ENCODE assay signal across 28 mouse cellular contexts in the genomic region with DNA sequence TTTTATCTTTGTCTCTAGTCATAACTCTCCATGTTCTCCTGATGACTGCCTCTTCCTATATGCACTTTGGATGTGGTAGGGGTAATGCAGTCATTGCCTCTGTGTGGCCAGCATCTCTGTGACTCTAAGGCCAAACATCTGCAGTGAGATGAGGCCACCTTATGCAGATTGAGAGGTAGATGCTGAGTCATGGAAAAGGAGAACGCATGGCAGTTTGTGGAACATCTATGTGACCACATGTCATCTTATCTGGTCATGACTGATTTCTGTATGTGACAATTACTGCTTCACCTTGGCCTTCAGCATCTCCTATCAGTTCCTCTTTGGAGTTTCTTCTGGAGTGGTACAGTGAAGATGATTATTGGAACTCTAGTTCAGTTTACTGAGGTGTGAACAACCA.
"Had no signal": no experiment of that assay in that cellular context is flagged by ENCODE, and none has a peak within 500 bp of the region (broad histone marks: within the 10 kb centered on the region; RNA-seq: fewer than 3 reads in every experiment).

No protein-coding gene starts in this region.

- H3K9me3 ChIP-seq: limb, embryonic 10.5 days; limb, embryonic 12.5 days; limb, embryonic 13.5 days; limb, embryonic 15.5 days; liver, embryonic 12.5 days; liver, embryonic 13.5 days; liver, embryonic 15.5 days; lung, embryonic 15.5 days; midbrain, embryonic 10.5 days; midbrain, embryonic 12.5 days; midbrain, embryonic 13.5 days; midbrain, embryonic 15.5 days; neural tube, embryonic 12.5 days had no signal

- H3K4me2 ChIP-seq: limb, embryonic 12.5 days; limb, embryonic 13.5 days; limb, embryonic 15.5 days; liver, embryonic 11.5 days; liver, embryonic 12.5 days; liver, embryonic 13.5 days; liver, embryonic 15.5 days; lung, embryonic 14.5 days; lung, embryonic 15.5 days; midbrain, embryonic 12.5 days; midbrain, embryonic 13.5 days; midbrain, embryonic 15.5 days; neural tube, embryonic 12.5 days had no signal

- DNase-seq: left cerebral cortex, postnatal 4 days; liver; liver, embryonic 13.5 days; liver, postnatal 0 days; lung, adult 2 months; lung, embryonic 14.5 days; lung, postnatal 10 days; lung, postnatal 14 days; lung, postnatal 4 days; midbrain, embryonic 14.5 days had no signal

- H3K4me3 ChIP-seq: limb, embryonic 10.5 days; limb, embryonic 12.5 days; limb, embryonic 13.5 days; limb, embryonic 15.5 days; liver, embryonic 12.5 days; liver, embryonic 13.5 days; liver, embryonic 15.5 days; lung, embryonic 15.5 days; megakaryocyte, embryonic 14.5 days; midbrain, embryonic 10.5 days; midbrain, embryonic 12.5 days; midbrain, embryonic 13.5 days; midbrain, embryonic 15.5 days; myocyte; neural tube, embryonic 12.5 days had no signal

- H3K27ac ChIP-seq: limb, embryonic 10.5 days; limb, embryonic 12.5 days; limb, embryonic 13.5 days; limb, embryonic 15.5 days; liver, embryonic 12.5 days; liver, embryonic 13.5 days; liver, embryonic 14.5 days; liver, embryonic 15.5 days; lung, embryonic 15.5 days; macrophage; midbrain, embryonic 10.5 days; midbrain, embryonic 12.5 days; midbrain, embryonic 13.5 days; midbrain, embryonic 15.5 days; neural tube, embryonic 12.5 days had no signal

- H3K27me3 ChIP-seq: limb, embryonic 12.5 days; limb, embryonic 13.5 days; limb, embryonic 15.5 days; liver, embryonic 12.5 days; liver, embryonic 13.5 days; liver, embryonic 15.5 days; lung, embryonic 15.5 days; megakaryocyte, embryonic 14.5 days; midbrain, embryonic 12.5 days; midbrain, embryonic 13.5 days; midbrain, embryonic 15.5 days; neural tube, embryonic 12.5 days had no signal

- ATAC-seq: liver, embryonic 12.5 days; liver, postnatal 0 days; midbrain, embryonic 13.5 days; midbrain, embryonic 15.5 days; midbrain, embryonic 16.5 days had no signal

- H3K4me1 ChIP-seq: limb, embryonic 10.5 days; limb, embryonic 12.5 days; limb, embryonic 13.5 days; limb, embryonic 15.5 days; liver, embryonic 12.5 days; liver, embryonic 13.5 days; liver, embryonic 15.5 days; lung, embryonic 15.5 days; megakaryocyte, embryonic 14.5 days; midbrain, embryonic 10.5 days; midbrain, embryonic 12.5 days; midbrain, embryonic 13.5 days; midbrain, embryonic 15.5 days; neural tube, embryonic 12.5 days had no signal

- H3K9ac ChIP-seq: limb, embryonic 12.5 days; limb, embryonic 13.5 days; limb, embryonic 15.5 days; liver, embryonic 12.5 days; liver, embryonic 13.5 days; liver, embryonic 14.5 days; liver, embryonic 15.5 days; liver, postnatal 0 days; lung, embryonic 14.5 days; lung, embryonic 15.5 days; midbrain, embryonic 12.5 days; midbrain, embryonic 13.5 days; midbrain, embryonic 15.5 days; neural tube, embryonic 12.5 days had no signal

- H3K36me3 ChIP-seq: limb, embryonic 10.5 days; limb, embryonic 12.5 days; limb, embryonic 13.5 days; limb, embryonic 15.5 days; liver, embryonic 12.5 days; liver, embryonic 13.5 days; liver, embryonic 15.5 days; lung, embryonic 15.5 days; midbrain, embryonic 10.5 days; midbrain, embryonic 12.5 days; midbrain, embryonic 13.5 days; midbrain, embryonic 15.5 days; neural tube, embryonic 12.5 days had no signal
